Mouse (Mus musculus) heart, postnatal 0 days (tissue): Measurements from ENCODE around the gene Sbds.

Source experiments
- CTCF ChIP-seq: IDR thresholded peaks from 2 replicates; pipeline ENCODE4 v1.5.1; 2016; ENCODE audit warnings: antibody characterized with exemption, control low read depth, low read depth
- EP300 ChIP-seq: IDR thresholded peaks from 2 replicates; pipeline ENCODE4 v1.6.1; 2016; ENCODE audit warnings: antibody characterized with exemption, low read depth

DNA sequence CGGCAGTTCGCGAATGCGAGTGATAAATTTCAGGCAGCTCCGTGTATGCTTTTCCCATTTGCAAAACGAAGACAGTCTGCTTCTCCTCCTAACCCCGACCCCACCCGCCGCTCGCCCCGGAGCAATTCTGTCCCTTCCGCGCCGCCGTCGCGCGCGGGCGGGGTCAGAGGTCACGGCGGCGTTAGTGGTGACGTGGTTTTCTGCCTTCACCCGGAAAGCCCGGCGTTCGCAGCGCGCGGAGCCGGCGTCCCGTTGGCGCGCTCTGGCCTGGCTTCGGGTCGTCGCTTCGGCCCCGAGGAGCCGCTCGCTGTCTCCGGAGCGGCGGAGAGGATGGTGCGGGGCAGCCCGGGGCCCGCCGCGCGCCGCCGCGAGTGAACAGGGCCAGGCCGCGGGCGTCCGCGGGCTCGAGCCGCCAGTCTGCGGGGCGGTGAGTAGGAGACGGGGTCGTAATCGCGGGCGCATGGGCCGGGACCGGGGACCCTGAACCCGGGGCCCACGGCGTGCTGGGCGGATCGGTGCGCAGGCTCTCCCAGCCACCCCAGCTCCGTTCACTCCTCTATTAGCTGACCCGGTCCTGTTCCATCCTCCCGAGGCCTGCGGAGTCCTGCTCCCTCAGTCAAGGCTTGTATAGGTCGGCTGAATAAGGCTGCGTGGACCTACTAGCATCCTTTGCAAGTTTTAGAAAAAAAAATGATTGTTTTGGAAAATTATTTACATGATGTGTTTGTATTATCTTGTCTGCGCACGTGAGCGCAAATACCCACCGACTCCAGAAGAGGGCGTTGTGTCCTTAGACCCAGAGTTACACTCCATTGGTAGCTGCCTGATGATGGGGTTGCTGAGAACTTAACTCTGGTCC is 33.0 kb downstream of the Sbds start:
- peak; percentile 40 for TF ChIP-seq CTCF
- no peak for TF ChIP-seq EP300
